Mouse (Mus musculus): ENCODE results near the gene Prkcz.
"Not testable (repeated sequence)": the region's sequence is repeated elsewhere in the genome, so short reads cannot be mapped to it uniquely, and the experiment has no call there.

The Prkcz gene

GRCm38 (mm10) chr4:155359560-155360464 is 1.3 kb downstream of the Prkcz start:
- no peak for DNase-seq (ENCODE audit: low spot score)

DNA sequence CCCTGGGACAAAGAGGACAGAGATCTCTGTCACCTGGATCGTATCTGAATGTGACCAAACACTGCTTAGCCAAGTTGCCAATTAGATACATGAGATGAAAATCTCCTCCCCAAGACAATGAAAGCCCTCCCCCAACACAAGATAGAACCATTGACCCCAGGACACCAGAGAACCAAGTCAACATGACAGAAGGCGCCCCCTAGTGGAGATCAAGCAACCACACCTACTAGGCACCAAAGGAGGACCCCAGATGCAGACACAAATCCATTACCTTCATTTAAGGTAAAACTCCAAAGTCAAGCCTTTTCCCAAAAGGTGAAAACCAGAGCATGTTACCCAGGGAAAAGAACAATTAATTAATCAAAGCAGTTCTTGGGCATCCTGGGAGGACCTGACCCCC is 3.6 kb downstream of the Prkcz start:
- no peak for DNase-seq (ENCODE audit: low spot score)

DNA sequence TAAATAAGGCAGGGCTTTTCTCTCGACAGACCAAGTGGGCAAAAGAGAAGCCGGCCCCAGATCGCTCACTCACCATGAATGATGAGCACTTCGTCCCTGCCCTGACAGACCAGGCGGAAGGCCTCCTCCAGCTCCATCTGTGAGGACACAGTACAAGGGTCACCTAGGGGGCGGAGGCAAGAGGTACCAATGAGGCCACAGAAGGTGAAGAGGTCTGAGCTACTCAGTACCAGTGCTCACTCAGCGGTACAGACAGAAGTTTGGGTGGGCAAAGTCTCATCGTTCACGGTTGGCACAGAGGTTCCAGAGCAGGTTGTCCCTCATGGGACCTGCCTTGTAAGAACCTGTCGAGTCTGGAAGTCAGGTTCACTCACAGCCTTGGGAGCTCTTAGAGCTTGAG is 4.8 kb downstream of the Prkcz start:
- no peak for DNase-seq (ENCODE audit: low spot score)

GRCm38 (mm10) chr4:155354546-155354945 is 6.6 kb downstream of the Prkcz start:
- no peak for DNase-seq (ENCODE audit: low spot score)

- DNase-seq (ENCODE audit: low spot score): no peak
These were observed 7.1 kb downstream of the Prkcz start for GRCm38 (mm10) chr4:155354035-155354434.

DNA sequence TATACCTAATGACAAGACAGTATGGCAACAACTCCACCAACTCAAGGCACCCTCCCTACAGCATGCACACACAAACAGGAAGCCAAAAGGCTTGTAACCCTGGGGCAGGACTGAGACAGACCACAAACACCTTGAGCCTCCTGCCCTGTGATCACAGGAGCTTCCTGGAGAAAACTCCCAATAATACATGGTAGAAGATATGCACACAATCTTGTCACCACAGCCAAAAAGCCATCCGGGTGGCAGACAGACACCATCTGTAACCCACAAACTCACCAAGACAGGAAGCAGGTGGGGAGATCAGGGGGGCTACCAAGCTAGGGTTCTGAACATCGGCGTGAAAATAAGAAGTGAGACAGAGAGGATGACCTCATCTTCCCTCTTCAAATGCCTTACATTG is 8.6 kb downstream of the Prkcz start:
- DNase-seq (ENCODE audit: low spot score): no peak

DNA sequence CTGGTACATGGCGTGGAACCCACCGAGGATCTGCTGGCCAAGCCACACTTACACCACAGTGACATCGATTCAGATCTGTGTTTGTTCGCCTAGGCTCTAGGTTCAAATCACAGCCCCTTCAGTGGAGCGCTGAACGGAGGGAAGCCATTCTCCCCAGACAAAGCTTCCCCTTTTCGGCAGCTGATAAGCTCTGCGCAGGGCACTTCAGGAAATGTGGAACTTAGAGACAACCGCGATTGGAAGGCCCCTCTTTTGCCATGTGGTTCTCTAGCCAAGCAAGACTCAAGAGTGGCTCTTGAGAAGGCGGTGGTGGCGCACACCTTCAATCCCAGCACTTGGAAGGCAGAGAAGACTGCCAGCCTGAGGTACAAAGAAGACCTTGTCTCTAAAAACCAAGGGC is 14.8 kb downstream of the Prkcz start:
- no peak for DNase-seq (ENCODE audit: low spot score)

GRCm38 (mm10) chr4:155345608-155345953 is 15.6 kb downstream of the Prkcz start:
- no peak for DNase-seq (ENCODE audit: low spot score)

DNA sequence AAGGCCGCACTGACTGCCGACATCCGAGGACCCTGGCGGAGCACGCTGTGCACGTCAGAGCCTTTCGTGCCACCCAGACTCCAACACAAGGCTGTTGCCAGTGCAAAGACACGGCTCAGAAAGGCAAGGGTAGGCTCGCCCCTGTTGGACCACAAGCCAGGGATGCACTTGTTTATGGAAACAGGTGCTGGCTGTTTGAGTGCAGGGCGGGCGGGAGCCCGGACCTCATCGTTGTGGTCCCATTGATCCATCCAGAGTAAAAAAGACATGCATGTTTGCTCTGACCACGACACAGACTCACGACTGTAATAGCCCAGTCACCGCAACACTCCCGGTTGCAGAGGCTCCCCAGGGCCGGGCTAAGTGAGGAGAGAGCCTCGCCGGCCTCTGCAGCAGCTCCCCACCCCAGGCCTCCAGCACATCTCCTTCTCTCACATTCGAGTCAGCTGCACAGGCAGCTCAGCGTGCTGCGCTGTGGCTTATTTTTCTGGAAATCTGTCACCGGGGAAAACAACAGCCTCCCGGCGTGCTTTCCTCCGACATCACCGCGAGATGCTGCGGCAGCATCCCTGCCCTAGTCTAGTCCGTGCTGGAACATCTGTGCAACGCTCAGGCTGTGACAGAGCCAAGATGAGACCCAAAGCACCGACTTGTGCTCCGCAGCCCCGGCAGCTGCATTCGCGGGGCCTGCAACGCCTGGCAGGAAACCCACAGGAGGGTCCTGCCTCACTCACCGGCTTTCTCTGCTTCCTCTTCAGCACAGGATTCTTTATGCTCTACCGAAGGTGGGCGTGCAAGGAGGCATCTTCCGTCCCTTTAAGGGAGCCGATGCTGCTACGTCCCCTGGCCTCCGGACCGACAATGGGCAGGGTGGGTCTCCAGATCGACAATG is 16.2 kb downstream of the Prkcz start:
- no peak for DNase-seq (ENCODE audit: low spot score)

- no peak for DNase-seq (ENCODE audit: low spot score)
These were observed 16.9 kb downstream of the Prkcz start for GRCm38 (mm10) chr4:155344299-155344600.

- DNase-seq (ENCODE audit: low spot score): no peak
These were observed 17.5 kb downstream of the Prkcz start for GRCm38 (mm10) chr4:155343415-155344298.

GRCm38 (mm10) chr4:155336284-155337050 is 24.7 kb downstream of the Prkcz start:
- no peak for DNase-seq (ENCODE audit: low spot score)

DNA sequence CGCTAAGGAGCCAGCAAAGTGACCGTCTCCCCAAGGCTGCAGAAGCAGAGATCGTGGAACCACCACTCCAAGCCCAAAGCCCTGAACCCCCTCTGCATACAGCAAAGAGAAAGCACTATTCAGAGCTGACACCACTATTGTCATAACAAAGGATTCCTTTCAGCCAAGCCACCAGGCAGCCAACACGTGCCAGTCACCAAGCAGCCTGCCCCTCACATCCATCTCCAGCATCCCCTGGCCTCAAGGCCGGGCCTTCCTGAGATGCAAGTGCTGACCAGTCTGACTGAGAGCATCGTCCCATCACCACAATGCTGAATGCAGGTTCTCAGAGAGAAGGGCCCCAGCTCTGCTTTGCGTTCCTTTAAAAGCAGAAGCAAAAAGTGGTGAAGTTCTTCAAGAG is 28.9 kb downstream of the Prkcz start:
- DNase-seq (ENCODE audit: low spot score): no peak

- not testable (repeated sequence) for DNase-seq (ENCODE audit: low spot score)
These were observed 32.8 kb downstream of the Prkcz start for GRCm38 (mm10) chr4:155328385-155328784.

DNA sequence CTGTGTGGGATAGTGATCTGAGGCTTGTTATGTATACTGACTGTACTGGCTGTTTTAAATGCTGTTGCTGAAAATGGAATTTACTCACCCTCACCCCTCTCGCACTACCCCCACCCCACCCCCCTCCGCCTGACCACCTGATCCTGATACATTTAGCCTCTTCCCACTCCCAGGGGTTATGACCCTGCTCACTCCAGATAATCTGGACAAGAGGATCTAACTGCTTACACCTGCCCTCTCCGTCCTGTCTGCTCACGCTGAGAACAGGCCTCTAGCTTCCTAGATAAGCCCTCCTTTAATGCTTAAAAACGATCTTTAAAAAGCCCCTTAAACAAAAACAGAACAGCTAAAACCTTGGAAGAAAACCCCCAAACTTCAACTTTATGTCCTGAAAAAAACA is 35.4 kb downstream of the Prkcz start:
- no peak for DNase-seq (ENCODE audit: low spot score)

- DNase-seq (ENCODE audit: low spot score): no peak
These were observed 36.6 kb downstream of the Prkcz start for GRCm38 (mm10) chr4:155324511-155324910.

- DNase-seq (ENCODE audit: low spot score): no peak
These were observed 37.9 kb downstream of the Prkcz start for GRCm38 (mm10) chr4:155323081-155323795.

- DNase-seq (ENCODE audit: low spot score): no peak
These were observed 40.6 kb downstream of the Prkcz start for GRCm38 (mm10) chr4:155320281-155321244.

- DNase-seq (ENCODE audit: low spot score): no peak
These were observed 42.9 kb downstream of the Prkcz start for GRCm38 (mm10) chr4:155318266-155318665.

GRCm38 (mm10) chr4:155315031-155315430 is 46.1 kb downstream of the Prkcz start:
- no peak for DNase-seq (ENCODE audit: low spot score)
